Mouse (Mus musculus) frontal cortex, adult 2 months (tissue): ENCODE measurements around the gene Gm9780. TPM values are rescaled to one million over a fixed set of nuclear protein-coding genes. Genes with fewer than 3 reads are reported as not detected.
"Not testable (repeated sequence)": the region's sequence is repeated elsewhere in the genome, so short reads cannot be mapped to it uniquely, and the experiment has no call there.

Experiments used
- DNase-seq, 2 experiments: peaks; one replicate each; pipeline ENCODE4 v3.0.0; 2022; ENCODE audit warnings: low spot score in 1 of 2; ENCODE audit errors: extremely low spot score in 1 of 2
- polyA plus RNA-seq: library from polyadenylated mRNA; depleted of rRNA; stranded (reverse); fragments of >200 nt; gene quantifications from 2 replicates; pipeline ENCODE4 v1.2.3, GENCODE M21; 2012; rRNA removed

Gm9780 gene
- polyA plus RNA-seq: 5.6 and 8.5 TPM in 2 replicates

GRCm38 (mm10) chr14:26042611-26043010 lies at the start of gene Gm9780:
Gene Gm9780, minus strand, starts transcription at chr14:26042711.
- DNase-seq: not testable (repeated sequence)

GRCm38 (mm10) chr14:26081997-26082396 lies 39.5 kb upstream of the Gm9780 start, which contains the start of gene Cphx3:
Gene Cphx3, plus strand, starts transcription at chr14:26082297.
- not testable (repeated sequence) for DNase-seq

DNA sequence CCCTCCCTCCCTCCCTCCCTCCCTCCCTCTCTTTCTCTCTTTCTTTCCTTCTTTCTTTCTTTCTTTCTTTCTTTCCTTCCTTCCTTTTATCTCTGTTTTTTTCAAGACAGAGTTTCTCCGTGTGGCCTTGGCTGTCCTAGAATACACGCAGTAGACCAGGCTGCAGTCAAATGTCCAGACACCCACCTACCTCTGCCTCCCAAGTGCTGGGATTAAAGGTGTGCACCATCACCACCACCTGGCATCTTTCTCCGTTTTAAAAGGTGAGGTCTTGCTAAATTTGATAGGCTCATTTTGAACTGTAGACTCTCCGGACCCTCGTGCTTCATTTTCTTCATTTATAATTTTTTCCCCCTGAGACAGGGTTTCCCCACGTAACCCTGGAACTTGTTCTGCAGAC lies 38.7 kb upstream of the Gm9780 start, which contains the start of gene Cphx2:
Gene Cphx2 (plus strand): TSS at position 301 of the 400 bp plus-strand sequence.
- not testable (repeated sequence) for DNase-seq

DNA sequence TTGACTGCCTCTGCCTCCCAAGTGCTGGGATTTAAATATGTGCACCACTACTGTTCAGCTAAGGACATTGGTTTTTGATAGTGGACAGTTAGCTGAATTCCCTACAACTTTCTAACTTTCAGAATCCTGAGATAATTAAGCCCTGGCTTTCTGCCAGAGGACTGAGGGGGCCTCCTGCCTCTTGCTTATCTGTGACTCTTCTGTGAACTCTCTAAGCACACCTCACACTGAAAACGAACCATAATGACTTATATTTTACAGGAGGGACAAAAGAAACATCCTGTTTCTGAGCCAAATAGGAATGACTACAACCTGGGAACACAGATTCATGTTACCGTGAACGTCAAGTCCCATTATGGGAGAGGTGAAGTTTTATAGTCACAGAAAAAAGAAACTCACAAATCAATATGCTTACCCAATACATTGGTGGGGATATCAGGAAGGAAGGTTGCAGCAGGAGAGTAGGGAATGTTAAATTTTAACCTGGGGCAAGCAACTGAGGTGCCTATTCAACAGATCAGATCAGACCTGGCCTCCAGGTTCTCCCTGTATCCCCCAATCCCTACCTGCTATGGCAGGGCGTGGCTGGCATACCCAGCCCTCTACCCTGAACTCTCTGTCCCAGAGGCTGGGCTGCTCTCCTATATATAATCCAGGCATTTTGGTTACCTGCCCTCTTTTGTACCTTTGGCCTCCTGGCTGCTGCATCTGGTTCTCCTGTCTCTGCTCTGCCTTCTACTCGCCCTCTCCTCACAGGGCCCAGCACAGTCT lies 34.3 kb upstream of the Gm9780 start:
- DNase-seq: not testable (repeated sequence)

DNA sequence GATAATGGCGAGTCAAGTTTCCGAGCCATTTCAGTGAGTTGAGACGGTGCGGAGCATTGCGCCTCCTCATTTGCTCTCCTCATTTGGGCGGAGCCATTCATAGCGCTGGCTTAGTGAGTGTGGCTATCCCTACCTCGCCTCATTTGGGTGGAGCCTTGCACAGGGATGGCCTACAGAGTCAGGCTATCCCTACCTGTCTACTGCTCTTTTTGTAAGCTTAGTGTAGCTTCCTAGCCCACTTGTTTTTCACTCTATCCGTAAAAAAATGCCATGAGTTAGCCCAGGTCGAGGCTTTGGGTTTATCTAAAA lies 24.8 kb upstream of the Gm9780 start, which contains the start of gene Tmem254c:
Gene Tmem254c (minus strand): TSS at position 31 of the 309 bp plus-strand sequence.
- DNase-seq: not testable (repeated sequence)

GRCm38 (mm10) chr14:26066574-26067324 lies 24.2 kb upstream of the Gm9780 start:
- DNase-seq: not testable (repeated sequence)

DNA sequence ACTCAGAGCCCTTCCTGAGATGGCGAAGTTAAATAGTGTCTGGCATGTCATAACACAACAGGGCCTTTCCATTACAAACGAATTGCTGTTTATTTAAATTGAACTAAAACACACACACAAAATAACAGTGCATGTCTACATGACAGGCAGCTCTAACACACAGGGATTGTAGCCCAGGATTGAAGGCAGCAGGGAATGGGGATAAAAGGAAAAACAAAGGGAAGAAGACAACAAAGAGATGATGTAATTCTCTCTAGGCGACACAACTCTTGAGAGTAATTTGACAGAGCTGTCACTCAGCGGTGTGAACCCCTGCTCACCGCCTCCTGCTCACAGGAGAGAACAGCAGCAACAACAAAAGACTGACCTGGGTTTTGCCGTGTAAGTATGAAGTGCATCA lies 16.9 kb upstream of the Gm9780 start:
- not testable (repeated sequence) for DNase-seq

DNA sequence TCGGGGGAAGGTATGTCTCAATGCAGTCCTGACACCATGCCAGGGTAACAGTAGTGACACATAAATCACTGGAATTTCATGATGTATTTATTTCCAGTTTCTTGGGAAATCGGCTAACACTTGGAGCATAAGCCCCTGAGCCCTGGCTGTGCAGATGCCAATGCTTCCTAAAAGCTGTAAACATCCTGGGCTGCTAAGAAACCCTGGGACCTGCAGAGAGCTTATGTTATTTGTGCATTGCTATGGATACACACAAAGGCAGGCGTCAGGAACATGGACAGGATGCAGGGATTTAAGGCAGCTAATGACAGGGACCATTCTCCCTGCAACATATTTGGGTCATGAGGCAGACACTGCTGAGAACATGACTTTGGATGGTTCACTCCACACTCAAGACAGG lies 15.7 kb upstream of the Gm9780 start:
- not testable (repeated sequence) for DNase-seq

GRCm38 (mm10) chr14:26048767-26049166 lies 6.3 kb upstream of the Gm9780 start:
- not testable (repeated sequence) for DNase-seq

GRCm38 (mm10) chr14:26047026-26047425 lies 4.5 kb upstream of the Gm9780 start:
- not testable (repeated sequence) for DNase-seq

GRCm38 (mm10) chr14:26045007-26045406 lies 2.5 kb upstream of the Gm9780 start:
- DNase-seq: not testable (repeated sequence)

- not testable (repeated sequence) for DNase-seq
Observed at GRCm38 (mm10) chr14:26035439-26035838, 7.1 kb downstream of the Gm9780 start.

- DNase-seq: not testable (repeated sequence)
Observed at GRCm38 (mm10) chr14:26034364-26034763, 8.1 kb downstream of the Gm9780 start.

GRCm38 (mm10) chr14:26025653-26026052 lies 16.9 kb downstream of the Gm9780 start:
- DNase-seq: not testable (repeated sequence)

DNA sequence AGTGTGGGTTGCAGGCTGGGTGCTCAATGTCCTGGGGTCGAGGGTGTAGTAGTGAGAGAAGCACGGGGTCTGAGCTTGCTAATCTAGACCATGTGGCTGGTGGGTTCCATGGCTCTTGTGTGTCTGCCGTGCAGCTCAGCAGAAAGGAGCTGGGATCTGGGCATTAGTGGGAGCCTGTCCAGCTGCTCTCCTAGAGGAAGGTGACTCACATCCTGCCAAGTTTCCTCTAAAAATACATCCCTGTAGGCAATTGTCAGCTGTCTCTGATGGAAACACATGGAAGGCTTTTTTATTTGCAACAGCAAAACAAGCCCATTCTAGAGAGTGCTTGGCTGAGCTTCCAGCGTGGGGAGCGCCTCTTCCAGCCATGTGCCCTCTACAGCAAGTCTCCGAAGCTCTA lies 19.7 kb downstream of the Gm9780 start:
- DNase-seq: not testable (repeated sequence)

DNA sequence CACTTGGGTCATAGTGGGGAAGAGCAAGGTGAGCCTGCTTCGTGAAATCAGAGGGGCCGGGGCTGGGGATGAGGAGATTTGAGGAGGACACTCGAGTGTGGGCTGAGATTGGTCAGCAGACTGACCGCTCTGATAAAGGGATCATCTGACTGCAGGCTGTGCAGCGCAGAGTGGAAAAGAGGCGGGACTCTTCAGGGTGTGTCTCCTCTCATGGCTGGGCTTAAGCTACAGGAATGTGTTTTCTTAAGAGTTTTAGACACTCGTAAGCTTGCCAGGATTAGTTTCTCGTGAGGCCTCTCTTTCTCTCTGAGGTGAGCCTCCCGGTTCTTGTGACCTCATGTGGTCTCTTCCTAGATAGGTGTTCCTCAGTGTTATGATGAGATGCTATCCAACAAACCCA lies 21.0 kb downstream of the Gm9780 start:
- not testable (repeated sequence) for DNase-seq

DNA sequence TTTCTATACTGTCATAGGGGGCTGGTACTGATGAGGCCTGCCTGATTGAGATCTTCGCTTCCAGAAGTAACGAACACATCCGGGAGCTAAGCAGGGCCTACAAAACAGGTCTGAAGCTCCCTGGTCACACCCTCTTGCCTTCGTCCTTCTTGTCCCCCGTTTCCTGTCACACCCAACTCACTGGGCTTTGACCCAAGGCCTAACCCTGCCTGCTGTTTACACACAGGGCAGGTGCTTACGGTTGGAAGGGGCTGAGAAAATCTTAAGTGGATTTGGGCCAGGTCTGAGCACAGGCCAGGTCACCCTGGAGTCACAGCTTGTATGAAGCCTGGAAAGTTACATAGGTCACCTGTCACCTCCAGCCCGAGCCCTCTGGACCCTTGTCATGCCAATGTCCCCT lies 26.1 kb downstream of the Gm9780 start:
- not testable (repeated sequence) for DNase-seq

DNA sequence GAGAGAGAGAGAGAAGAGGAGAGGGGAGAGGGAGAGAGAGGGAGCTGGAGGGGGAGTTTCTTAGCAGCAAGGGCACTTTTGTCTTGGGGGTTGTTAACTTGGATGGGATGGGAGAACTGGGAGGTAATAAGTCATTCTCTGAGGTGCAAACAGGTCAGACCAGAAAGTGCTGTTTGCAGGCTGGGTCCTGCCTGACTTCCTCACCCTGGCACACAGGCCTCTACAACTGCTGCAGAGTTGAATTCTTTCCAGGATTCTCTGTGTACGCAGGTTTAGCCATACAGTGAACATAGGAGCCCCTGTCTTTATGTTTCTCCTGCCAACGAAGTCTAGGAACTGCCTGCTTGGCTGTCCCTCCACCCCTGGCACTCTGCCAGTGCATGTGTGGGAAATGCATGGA lies 35.0 kb downstream of the Gm9780 start:
- not testable (repeated sequence) for DNase-seq

GRCm38 (mm10) chr14:25981880-25982279 lies 60.6 kb downstream of the Gm9780 start:
- not testable (repeated sequence) for DNase-seq

DNA sequence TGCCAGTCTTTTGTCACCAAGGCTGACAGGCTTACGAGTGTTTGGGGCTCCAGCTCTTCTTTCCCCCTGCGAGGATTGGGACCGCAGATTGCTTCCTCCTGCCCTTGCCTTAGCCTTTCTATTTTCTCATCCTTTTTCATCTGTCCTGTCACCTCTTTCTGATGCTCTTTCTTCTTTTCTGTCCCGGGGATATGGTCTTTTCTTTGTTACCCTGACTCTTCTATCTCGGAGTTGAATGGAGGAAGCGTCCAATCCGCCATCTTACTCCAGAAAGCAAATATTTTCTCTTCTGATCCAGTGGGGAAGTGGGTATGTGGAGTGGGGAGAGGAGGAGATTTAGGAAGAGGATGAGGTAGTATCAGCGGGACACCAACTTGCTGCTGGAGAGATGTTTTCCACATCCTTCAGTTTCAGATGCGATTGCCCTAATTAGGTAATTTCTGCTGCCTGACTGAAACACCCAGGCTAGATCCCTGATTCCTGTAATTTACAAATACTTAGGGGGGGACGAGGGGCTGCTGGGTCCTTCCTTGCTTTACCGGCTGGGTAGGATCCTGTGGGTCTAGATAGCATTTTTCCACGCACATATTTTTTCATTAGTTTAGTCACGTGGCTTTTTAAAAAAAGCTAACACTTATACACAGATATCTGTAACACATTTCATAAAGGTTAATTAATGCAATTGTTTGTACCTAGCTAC lies 63.1 kb downstream of the Gm9780 start:
- DNase-seq: not testable (repeated sequence)
